Mouse (Mus musculus): ENCODE results near the gene Hcfc1r1. TPM values are rescaled to one million over a fixed set of nuclear protein-coding genes. Genes with fewer than 3 reads are reported as not detected.

Gene Hcfc1r1
- 207 and 248 TPM in 2 replicates for polyA plus RNA-seq (2015; fragmentation: Nextera tagmentation; extraction: Ambion mirVana)

GRCm38 (mm10) chr17:23673424-23674073 is at the start of gene Hcfc1r1, which contains the start of gene Thoc6:
TSS of gene Hcfc1r1 (plus strand) at chr17:23673596.
TSS of gene Thoc6 (minus strand) at chr17:23673882.

DNA sequence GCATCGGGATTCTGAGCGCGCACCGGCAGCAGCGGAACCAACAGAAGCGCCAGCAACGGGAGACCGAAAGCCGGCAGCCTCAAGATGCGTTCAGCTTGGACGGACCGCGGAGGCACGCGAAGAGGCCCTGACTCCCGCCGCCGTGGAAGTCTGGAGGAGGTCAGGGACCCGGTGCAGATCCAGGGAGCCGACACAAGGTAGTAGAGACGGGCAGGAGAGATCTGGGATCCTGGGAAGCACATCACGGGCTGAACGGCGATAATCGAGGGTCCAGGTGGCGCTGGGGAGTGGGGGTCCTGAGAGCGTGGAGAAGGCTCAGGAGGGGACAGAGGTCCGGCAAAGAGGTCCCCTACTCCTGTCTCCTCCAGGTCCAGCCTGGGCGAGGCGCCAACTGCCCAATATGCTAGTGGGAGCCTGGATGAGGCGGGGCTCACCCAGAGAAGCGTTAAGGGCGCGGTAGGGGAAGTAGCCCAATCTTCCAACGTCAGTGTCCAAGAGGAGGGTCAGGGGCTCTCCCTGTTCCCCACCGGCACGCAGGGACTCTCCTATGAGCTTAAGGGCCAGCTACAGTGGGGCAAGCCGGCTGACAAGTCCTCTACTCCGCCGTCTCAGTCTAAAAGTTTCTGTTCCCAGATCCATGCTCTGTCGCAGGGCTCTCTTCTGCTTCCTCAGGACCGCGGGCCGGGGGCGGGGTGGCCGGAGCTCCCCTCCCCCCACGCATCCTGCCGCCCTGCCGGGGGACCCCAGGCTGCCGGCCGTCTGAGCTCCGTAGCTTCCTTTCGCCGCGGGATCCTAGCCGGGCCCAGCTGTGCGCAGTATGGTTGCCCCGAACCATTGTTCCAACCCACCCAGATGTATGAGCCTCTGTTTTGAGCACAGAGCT is 28.5 kb upstream of the Hcfc1r1 start, which contains the start of gene Mmp25:
Gene Mmp25, minus strand, starts transcription at position 665 of the 883 bp plus-strand sequence.

DNA sequence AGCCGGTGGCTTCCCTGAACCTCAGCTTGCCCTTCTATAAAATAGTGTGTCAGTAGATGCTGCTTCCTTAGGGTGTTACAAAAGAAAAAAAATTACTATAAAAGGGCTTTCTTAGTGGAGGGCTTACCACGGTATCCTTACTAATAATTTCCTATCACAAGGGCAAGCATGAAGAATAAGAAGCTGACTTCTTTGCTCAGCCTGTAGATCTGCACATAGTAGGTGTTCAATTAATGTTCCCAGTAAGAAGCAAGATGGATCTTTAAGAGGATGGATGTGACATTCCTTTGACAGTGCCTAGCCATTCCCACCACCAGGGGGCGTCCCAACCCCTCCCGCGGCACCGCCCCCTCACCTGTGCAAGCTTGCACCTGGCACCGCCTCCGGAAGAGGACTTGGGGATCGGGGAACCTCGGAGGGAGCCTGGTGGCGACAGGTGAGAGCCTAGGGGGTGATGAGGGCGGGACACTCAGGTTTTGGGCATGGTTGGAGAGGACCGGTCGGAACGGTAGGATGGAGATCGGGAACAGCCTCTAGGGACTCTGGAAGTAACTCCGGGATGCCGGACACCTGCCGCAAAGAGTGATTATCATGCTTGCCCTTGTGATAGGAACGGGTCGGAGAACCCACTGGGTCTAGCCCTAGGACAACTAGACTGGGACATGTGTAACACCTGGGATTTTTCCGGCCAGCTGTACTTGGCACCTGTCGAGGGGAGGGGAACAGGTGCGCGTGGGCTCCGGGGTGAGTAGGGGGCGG is 13.1 kb upstream of the Hcfc1r1 start, which contains the start of gene Bicdl2:
Gene Bicdl2, plus strand, starts transcription at position 390 of the 759 bp plus-strand sequence.

GRCm38 (mm10) chr17:23677236-23677679 is 3.9 kb downstream of the Hcfc1r1 start, which contains the start of gene Tnfrsf12a:
TSS of gene Tnfrsf12a (minus strand) at chr17:23677468.

DNA sequence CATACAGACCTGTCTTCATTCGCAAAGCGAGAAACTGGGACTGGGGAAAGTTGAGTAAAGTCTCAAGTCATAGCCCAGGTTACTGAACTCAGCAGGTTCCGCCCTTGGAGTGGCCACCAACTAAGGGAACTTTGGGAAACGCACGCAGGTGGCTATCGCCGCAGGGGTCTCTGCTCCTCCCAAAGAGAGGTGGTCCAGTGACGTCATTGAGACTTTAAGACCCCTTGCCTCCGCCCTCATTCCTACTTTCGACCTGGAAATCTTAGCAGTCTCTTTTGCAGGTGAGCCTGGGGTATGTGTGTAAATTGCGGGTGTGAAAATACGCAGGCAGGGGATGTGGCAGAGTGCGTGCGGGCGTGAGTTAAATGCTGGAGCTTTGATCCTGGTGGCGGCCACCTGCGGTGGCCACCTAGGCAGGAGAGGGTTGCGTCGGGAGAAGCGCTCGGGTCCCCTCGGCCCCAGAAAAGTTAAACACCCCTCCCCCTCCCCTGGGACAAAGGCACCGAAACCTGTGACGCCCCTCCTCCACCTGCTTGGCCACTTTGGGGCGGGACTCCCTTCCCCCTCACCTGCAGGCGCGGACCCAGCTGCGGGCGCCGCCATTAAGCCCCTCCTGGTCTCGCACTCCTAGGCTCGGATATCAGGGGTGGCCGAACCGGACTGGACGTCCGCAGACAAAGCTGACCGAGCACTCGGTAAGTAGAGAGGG is 5.9 kb downstream of the Hcfc1r1 start, which contains the start of gene Cldn6:
Gene Cldn6, plus strand, starts transcription at position 123 of the 709 bp plus-strand sequence.

GRCm38 (mm10) chr17:23683856-23684672 is 10.7 kb downstream of the Hcfc1r1 start, which contains the start of gene Cldn9:
TSS of gene Cldn9 (minus strand) at chr17:23684026.

GRCm38 (mm10) chr17:23722376-23723125 is 49.2 kb downstream of the Hcfc1r1 start, which contains the start of gene 1520401A03Rik:
TSS of gene 1520401A03Rik (minus strand) at chr17:23722783.

Other genes starting within 250 kb of the Hcfc1r1 start
- not detected in 2 replicates for gene Vmn2r117, start 193.9 kb upstream of the Hcfc1r1 start, polyA plus RNA-seq (2015; fragmentation: Nextera tagmentation; extraction: Ambion mirVana)
- 11.5 and 12.6 TPM in 2 replicates for gene Zfp213, start 109.4 kb upstream of the Hcfc1r1 start, polyA plus RNA-seq (2015; fragmentation: Nextera tagmentation; extraction: Ambion mirVana)
- gene Zfp13, start 74.1 kb upstream of the Hcfc1r1 start, polyA plus RNA-seq (2015; fragmentation: Nextera tagmentation; extraction: Ambion mirVana), result 20.7 and 22.4 TPM in 2 replicates
- not detected in 2 replicates for gene Zscan10, start 72.7 kb upstream of the Hcfc1r1 start, polyA plus RNA-seq (2015; fragmentation: Nextera tagmentation; extraction: Ambion mirVana)
- 1.4 and 1.7 TPM in 2 replicates for gene Mmp25, start 28.3 kb upstream of the Hcfc1r1 start, polyA plus RNA-seq (2015; fragmentation: Nextera tagmentation; extraction: Ambion mirVana)
- gene Bicdl2, start 13.1 kb upstream of the Hcfc1r1 start, polyA plus RNA-seq (2015; fragmentation: Nextera tagmentation; extraction: Ambion mirVana), result 0.23 TPM in 2 replicates
- 29.4 and 33.2 TPM in 2 replicates for gene Thoc6, start 286 bp downstream of the Hcfc1r1 start, polyA plus RNA-seq (2015; fragmentation: Nextera tagmentation; extraction: Ambion mirVana)
- gene Tnfrsf12a, start 3.9 kb downstream of the Hcfc1r1 start, polyA plus RNA-seq (2015; fragmentation: Nextera tagmentation; extraction: Ambion mirVana), result 14.4 and 18.7 TPM in 2 replicates
- 0.23 and 0.35 TPM in 2 replicates for gene Cldn6, start 5.7 kb downstream of the Hcfc1r1 start, polyA plus RNA-seq (2015; fragmentation: Nextera tagmentation; extraction: Ambion mirVana)
- gene Cldn9, start 10.4 kb downstream of the Hcfc1r1 start, polyA plus RNA-seq (2015; fragmentation: Nextera tagmentation; extraction: Ambion mirVana), result 0.20 and 0.79 TPM in 2 replicates
- gene 1520401A03Rik, start 49.2 kb downstream of the Hcfc1r1 start, polyA plus RNA-seq (2015; fragmentation: Nextera tagmentation; extraction: Ambion mirVana), result 0.19 TPM in 1 of 2 replicates, not detected in the other
- gene Pkmyt1, start 52.7 kb downstream of the Hcfc1r1 start, polyA plus RNA-seq (2015; fragmentation: Nextera tagmentation; extraction: Ambion mirVana), result 14.5 and 16.2 TPM in 2 replicates
- gene Paqr4, start 67.3 kb downstream of the Hcfc1r1 start, polyA plus RNA-seq (2015; fragmentation: Nextera tagmentation; extraction: Ambion mirVana), result 64.8 and 68.8 TPM in 2 replicates
- gene Kremen2, start 72.2 kb downstream of the Hcfc1r1 start, polyA plus RNA-seq (2015; fragmentation: Nextera tagmentation; extraction: Ambion mirVana), result 1.2 and 1.6 TPM in 2 replicates
- gene Flywch1, start 98.0 kb downstream of the Hcfc1r1 start, polyA plus RNA-seq (2015; fragmentation: Nextera tagmentation; extraction: Ambion mirVana), result 162 and 181 TPM in 2 replicates
- 111 and 120 TPM in 2 replicates for gene Flywch2, start 112.5 kb downstream of the Hcfc1r1 start, polyA plus RNA-seq (2015; fragmentation: Nextera tagmentation; extraction: Ambion mirVana)
- gene Srrm2, start 116.9 kb downstream of the Hcfc1r1 start, polyA plus RNA-seq (2015; fragmentation: Nextera tagmentation; extraction: Ambion mirVana), result 455 and 462 TPM in 2 replicates
- 1,482 and 1,529 TPM in 2 replicates for gene Elob, start 155.5 kb downstream of the Hcfc1r1 start, polyA plus RNA-seq (2015; fragmentation: Nextera tagmentation; extraction: Ambion mirVana)
- not detected in 2 replicates for gene Prss33, start 162.5 kb downstream of the Hcfc1r1 start, polyA plus RNA-seq (2015; fragmentation: Nextera tagmentation; extraction: Ambion mirVana)
- gene Prss32, start 170.3 kb downstream of the Hcfc1r1 start, polyA plus RNA-seq (2015; fragmentation: Nextera tagmentation; extraction: Ambion mirVana), result 0.12 TPM in 1 of 2 replicates, not detected in the other
- gene Prss41, start 170.6 kb downstream of the Hcfc1r1 start, polyA plus RNA-seq (2015; fragmentation: Nextera tagmentation; extraction: Ambion mirVana), result 0.86 and 1.6 TPM in 2 replicates
- gene Prss21, start 194.5 kb downstream of the Hcfc1r1 start, polyA plus RNA-seq (2015; fragmentation: Nextera tagmentation; extraction: Ambion mirVana), result not detected in 2 replicates
- not detected in 2 replicates for gene Dcpp1, start 207.3 kb downstream of the Hcfc1r1 start, polyA plus RNA-seq (2015; fragmentation: Nextera tagmentation; extraction: Ambion mirVana)
- not detected in 2 replicates for gene Dcpp2, start 207.3 kb downstream of the Hcfc1r1 start, polyA plus RNA-seq (2015; fragmentation: Nextera tagmentation; extraction: Ambion mirVana)
- not detected in 2 replicates for gene Dcpp3, start 243.9 kb downstream of the Hcfc1r1 start, polyA plus RNA-seq (2015; fragmentation: Nextera tagmentation; extraction: Ambion mirVana)

Data from neural tube, postnatal 0 days (tissue).